Mouse (Mus musculus) lung, postnatal 0 days (tissue): ENCODE measurements around the gene Mybbp1a.

Experiments
- CTCF ChIP-seq: IDR thresholded peaks from 2 replicates; pipeline ENCODE4 v1.5.1; 2016; ENCODE audit warnings: antibody characterized with exemption, mild to moderate bottlenecking
- EP300 ChIP-seq: IDR thresholded peaks from 2 replicates; pipeline ENCODE4 v1.6.1; 2016; ENCODE audit warnings: antibody characterized with exemption, mild to moderate bottlenecking, control low read depth

DNA sequence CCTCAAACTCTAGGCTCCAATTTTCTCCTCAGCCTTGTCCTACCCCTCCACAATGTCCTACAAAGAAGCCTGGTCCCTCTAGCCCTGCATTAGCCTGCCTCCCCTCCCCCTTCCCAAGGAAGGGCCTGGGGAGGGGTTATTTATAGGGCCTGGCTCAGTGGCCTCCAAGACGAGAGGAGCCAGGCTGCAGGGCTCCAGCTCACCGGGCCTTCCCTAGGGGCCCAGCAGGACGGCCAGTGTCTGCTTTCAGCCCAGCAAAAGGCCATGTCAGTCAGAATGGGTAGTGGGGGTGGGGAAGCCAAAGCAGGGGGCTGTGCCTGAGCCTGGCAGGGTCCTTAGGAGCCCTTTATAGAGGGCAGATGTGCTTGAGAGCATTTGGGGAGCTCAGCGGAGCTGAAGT lies 23.8 kb upstream of the Mybbp1a start:
- TF ChIP-seq EP300, result no peak
- TF ChIP-seq CTCF, result no peak
